Comparison of ENCODE assay signal across 8 mouse cellular contexts in genomic region chr6:88893559-88893958, GRCm38 (mm10). TPM values are rescaled to one million over a fixed set of nuclear protein-coding genes. Genes with fewer than 3 reads are reported as not detected.
DNase-seq lines count a peak whose midpoint lies in the region; ATAC-seq and TF ChIP-seq lines count a peak whose summit lies in the region.

No protein-coding gene starts in this region.

- H3K9ac ChIP-seq in liver, adult 2 months (ENCODE audit: low read depth, low read length), result no peak overlapping the region
- no peak overlapping the region for H3K9ac ChIP-seq in liver, embryonic 11.5 days (ENCODE audit: low read depth, low read length)

- DNase-seq in cerebellum, adult 18-20 months, result peak; percentile 79 to 89
- no peak for DNase-seq in cerebellum, adult 11-12 months
- peak; percentile 17 for DNase-seq in liver, adult 2 months (ENCODE audit: extremely low read depth, low read depth, low spot score)
- DNase-seq in liver, embryonic 11.5 days (ENCODE audit: low spot score), result no peak
- peak; percentile 75 for DNase-seq in adrenal gland, postnatal 25 days
- DNase-seq in lung, postnatal 10 days, result peak; percentile 67
- DNase-seq in testis, postnatal 10 days (ENCODE audit: low spot score), result peak; percentile 84

- TF ChIP-seq POLR2A in liver, adult 2 months (IDR thresholded peaks at IDR 0.05; ENCODE audit: extremely low read depth, insufficient read depth, low read length), result no peak

- H3K79me2 ChIP-seq in liver, adult 2 months (ENCODE audit: control insufficient read depth, insufficient read depth, low read length), result no peaks in the 10 kb centered on the region

- H3K36me3 ChIP-seq in liver, adult 2 months (ENCODE audit: control insufficient read depth, insufficient read depth, low read length), result no peaks in the 10 kb centered on the region
- H3K36me3 ChIP-seq in liver, embryonic 11.5 days (ENCODE audit: control insufficient read depth, insufficient read depth, low read length), result peaks cover 76% of the 10 kb centered on the region

- no peak overlapping the region for H3K4me2 ChIP-seq in liver, embryonic 11.5 days

- WGBS in liver, adult 2 months, result 56% methylated on average over 5 of the region's 5 CpGs
- WGBS in liver, embryonic 11.5 days, result 72% methylated on average over 5 of the region's 5 CpGs

- no peak for ATAC-seq in liver, embryonic 11.5 days (replicated peaks; ENCODE audit: low FRiP score)
- peak; percentile 40; the same call in 1 of the 2 replicates for ATAC-seq in erythroblast, adult 5-6 weeks (replicated peaks; ENCODE audit: low FRiP score, poor library complexity, severe bottlenecking)

- TF ChIP-seq CTCF in liver, adult 2 months (IDR thresholded peaks at IDR 0.05; ENCODE audit: low read depth, low read length), result peak; percentile 94

- peaks cover 9% of the 10 kb centered on the region for H3K4me1 ChIP-seq in liver, adult 2 months (ENCODE audit: control insufficient read depth, insufficient read depth, low read length)
- H3K4me1 ChIP-seq in liver, embryonic 11.5 days (replicated peaks; ENCODE audit: control insufficient read depth, insufficient read depth, low read length), result peaks cover 13% of the 10 kb centered on the region

- H3K27ac ChIP-seq in liver, adult 2 months (replicated peaks; ENCODE audit: insufficient read depth, low read depth, low read length), result no peak overlapping the region
- no peak overlapping the region for H3K27ac ChIP-seq in liver, embryonic 11.5 days (ENCODE audit: low read depth, low read length)

- no peaks in the 10 kb centered on the region for H3K27me3 ChIP-seq in liver, adult 2 months (ENCODE audit: control insufficient read depth, insufficient read depth, low read length)
- no peaks in the 10 kb centered on the region for H3K27me3 ChIP-seq in liver, embryonic 11.5 days (replicated peaks; ENCODE audit: control insufficient read depth, insufficient read depth, low read length)

- no peaks in the 10 kb centered on the region for H3K9me3 ChIP-seq in liver, embryonic 11.5 days (ENCODE audit: control insufficient read depth, low read length)

- no peak overlapping the region for H3K4me3 ChIP-seq in liver, adult 2 months (ENCODE audit: insufficient read depth, low read depth, low read length)
- H3K4me3 ChIP-seq in liver, embryonic 11.5 days (ENCODE audit: low read depth, low read length), result no peak overlapping the region

RNA-seq across cellular contexts. Expression of gene Mcm2, which starts 5.0 kb away (rescaled TPM):
- total RNA-seq in liver, adult 2 months (2014; rRNA removed), result 3.3 and 5.5 TPM in 2 replicates
- 2.4 and 3.1 TPM in 2 replicates for polyA plus RNA-seq in liver, adult 2 months (2012; rRNA removed)
- polyA plus RNA-seq in liver, embryonic 11.5 days (2014; fragmentation: Nextera tagmentation; extraction: Ambion mirVana), result 254 and 284 TPM in 2 replicates
- 48.6 and 50.9 TPM in 2 replicates for total RNA-seq in adrenal gland, postnatal 25 days (2021)
- 30.6 and 34.7 TPM in 2 replicates for total RNA-seq in erythroblast, adult 5-6 weeks (2015; ENCODE audit: low replicate concordance)
- total RNA-seq in erythroblast, adult 5-6 weeks (2017; ENCODE audit: low replicate concordance), result 78.5 and 87.8 TPM in 2 replicates

RNA-seq across cellular contexts. Expression of gene Tpra1, which starts 8.5 kb away (rescaled TPM):
- 15.8 and 18.3 TPM in 2 replicates for total RNA-seq in liver, adult 2 months (2014; rRNA removed)
- 60.2 and 76.3 TPM in 2 replicates for polyA plus RNA-seq in liver, adult 2 months (2012; rRNA removed)
- 55.1 and 56.7 TPM in 2 replicates for polyA plus RNA-seq in liver, embryonic 11.5 days (2014; fragmentation: Nextera tagmentation; extraction: Ambion mirVana)
- 127 and 136 TPM in 2 replicates for total RNA-seq in adrenal gland, postnatal 25 days (2021)
- total RNA-seq in erythroblast, adult 5-6 weeks (2015; ENCODE audit: low replicate concordance), result 112 and 136 TPM in 2 replicates
- 210 and 272 TPM in 2 replicates for total RNA-seq in erythroblast, adult 5-6 weeks (2017; ENCODE audit: low replicate concordance)

RNA-seq across cellular contexts. Expression of gene Podxl2, which starts 18.7 kb away (rescaled TPM):
- total RNA-seq in liver, adult 2 months (2014; rRNA removed), result 0.46 and 0.60 TPM in 2 replicates
- 0.89 and 2.0 TPM in 2 replicates for polyA plus RNA-seq in liver, adult 2 months (2012; rRNA removed)
- polyA plus RNA-seq in liver, embryonic 11.5 days (2014; fragmentation: Nextera tagmentation; extraction: Ambion mirVana), result 9.1 and 10.7 TPM in 2 replicates
- total RNA-seq in adrenal gland, postnatal 25 days (2021), result 31.4 and 33.5 TPM in 2 replicates
- not detected in 2 replicates for total RNA-seq in erythroblast, adult 5-6 weeks (2015; ENCODE audit: low replicate concordance)
- total RNA-seq in erythroblast, adult 5-6 weeks (2017; ENCODE audit: low replicate concordance), result not detected in 2 replicates

RNA-seq across cellular contexts. Expression of gene Abtb1, which starts 51.8 kb away (rescaled TPM):
- total RNA-seq in liver, adult 2 months (2014; rRNA removed), result 28.2 and 28.3 TPM in 2 replicates
- 54.7 and 60.0 TPM in 2 replicates for polyA plus RNA-seq in liver, adult 2 months (2012; rRNA removed)
- 24.9 and 26.7 TPM in 2 replicates for polyA plus RNA-seq in liver, embryonic 11.5 days (2014; fragmentation: Nextera tagmentation; extraction: Ambion mirVana)
- 40.6 and 43.0 TPM in 2 replicates for total RNA-seq in adrenal gland, postnatal 25 days (2021)
- 78.6 and 90.1 TPM in 2 replicates for total RNA-seq in erythroblast, adult 5-6 weeks (2015; ENCODE audit: low replicate concordance)
- 218 and 344 TPM in 2 replicates for total RNA-seq in erythroblast, adult 5-6 weeks (2017; ENCODE audit: low replicate concordance)

Comparison
In these comparisons a context has a peak if more than half of its experiments do, and no peak if none do; other contexts are left out.
1. DNase-seq: peak in cerebellum, adult 18-20 months (2 of 2), liver, adult 2 months (single experiment), adrenal gland, postnatal 25 days (single experiment), lung, postnatal 10 days (single experiment) and testis, postnatal 10 days (single experiment); none in cerebellum, adult 11-12 months (single experiment) and liver, embryonic 11.5 days (single experiment).
2. RNA of gene Podxl2, which starts 18.7 kb away (total RNA-seq): 31.4 to 33.5 TPM in adrenal gland, postnatal 25 days; 0.46 to 0.60 TPM in liver, adult 2 months and not detected in erythroblast, adult 5-6 weeks; every median in the first group is over 10 times any median in the second.